Mouse (Mus musculus): ENCODE data around the gene Fbxw4. TPM values are rescaled to one million over a fixed set of nuclear protein-coding genes. Genes with fewer than 3 reads are reported as not detected.

Fbxw4 gene
- polyA plus RNA-seq, 1 experiment from 2014 or later, result 6.7 TPM

DNA sequence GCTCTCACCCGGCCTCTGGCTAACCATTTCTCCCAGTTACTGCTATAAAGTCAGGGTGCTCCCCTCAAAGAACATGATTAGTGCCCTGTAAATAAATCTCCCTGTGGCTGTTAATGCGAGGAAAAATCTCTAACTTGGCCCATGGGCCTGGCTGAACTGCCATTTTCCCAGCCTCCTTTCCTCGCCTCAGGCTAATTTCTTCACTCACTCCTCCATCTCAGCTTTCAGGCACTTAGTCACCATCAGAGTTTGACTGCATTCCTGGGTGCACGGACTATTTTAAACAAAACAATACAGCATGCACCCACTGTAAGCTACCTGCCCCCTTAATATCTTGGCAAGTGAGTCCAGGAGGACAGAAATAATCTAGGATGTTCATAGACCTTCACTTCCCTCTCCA, 13.2 kb downstream of the Fbxw4 start:
- H3K9ac ChIP-seq (ENCODE audit: low read depth, low read length), result no peak overlapping the region
- H3K36me3 ChIP-seq (ENCODE audit: control insufficient read depth, insufficient read depth, low read length), result no peaks in the 10 kb centered on the region
- no peak overlapping the region for H3K4me2 ChIP-seq (ENCODE audit: low read length)
- ATAC-seq, result no peak
- no peaks in the 10 kb centered on the region for H3K27me3 ChIP-seq (replicated peaks; ENCODE audit: control insufficient read depth, insufficient read depth, low read length)
- no peak overlapping the region for H3K4me3 ChIP-seq (ENCODE audit: low read length)
- no peaks in the 10 kb centered on the region for H3K9me3 ChIP-seq (ENCODE audit: control insufficient read depth, low read length)
- WGBS, result 60% methylated on average over 4 of the region's 4 CpGs
- no peak overlapping the region for H3K27ac ChIP-seq (ENCODE audit: low read depth, low read length)
- no peaks in the 10 kb centered on the region for H3K4me1 ChIP-seq (ENCODE audit: control insufficient read depth, insufficient read depth, low read depth, low read length)

DNA sequence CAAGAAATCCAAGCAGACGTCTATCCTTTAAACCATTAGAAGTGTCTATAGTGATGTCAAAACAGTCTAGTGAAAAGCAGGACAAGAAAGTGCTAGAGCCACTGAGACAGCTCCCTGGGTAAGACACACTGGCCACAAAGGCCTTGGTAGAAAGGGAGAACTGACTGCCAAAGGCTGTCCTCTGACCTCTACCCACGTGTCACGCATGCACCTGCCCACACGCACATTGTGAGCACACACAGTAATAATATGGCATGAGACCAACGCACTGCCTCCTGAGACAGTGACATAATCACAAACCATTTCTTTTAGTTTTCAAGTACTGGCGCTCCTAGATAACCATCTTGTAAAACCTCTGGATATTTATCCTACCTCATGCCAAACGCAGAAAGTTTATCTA, 19.4 kb downstream of the Fbxw4 start:
- Histone ChIP-seq H3K27me3 (replicated peaks; ENCODE audit: control insufficient read depth, insufficient read depth, low read length) (no peaks in the 10 kb centered on the region), H3K4me2 (ENCODE audit: low read length) (no peak overlapping the region), H3K4me1 (ENCODE audit: control insufficient read depth, insufficient read depth, low read depth, low read length) (no peaks in the 10 kb centered on the region), H3K27ac (ENCODE audit: low read depth, low read length) (no peak overlapping the region), H3K9me3 (ENCODE audit: control insufficient read depth, low read length) (no peaks in the 10 kb centered on the region), H3K36me3 (ENCODE audit: control insufficient read depth, insufficient read depth, low read length) (0 out of 2 replicates have a peak, but pooled peaks cover 4% of the 10 kb centered on the region), H3K4me3 (ENCODE audit: low read length) (no peak overlapping the region), H3K9ac (ENCODE audit: low read depth, low read length) (no peak overlapping the region)
- whole genome bisulfite sequencing, result 76% methylated on average over 7 of the region's 7 CpGs
- ATAC-seq, result no peak

DNA sequence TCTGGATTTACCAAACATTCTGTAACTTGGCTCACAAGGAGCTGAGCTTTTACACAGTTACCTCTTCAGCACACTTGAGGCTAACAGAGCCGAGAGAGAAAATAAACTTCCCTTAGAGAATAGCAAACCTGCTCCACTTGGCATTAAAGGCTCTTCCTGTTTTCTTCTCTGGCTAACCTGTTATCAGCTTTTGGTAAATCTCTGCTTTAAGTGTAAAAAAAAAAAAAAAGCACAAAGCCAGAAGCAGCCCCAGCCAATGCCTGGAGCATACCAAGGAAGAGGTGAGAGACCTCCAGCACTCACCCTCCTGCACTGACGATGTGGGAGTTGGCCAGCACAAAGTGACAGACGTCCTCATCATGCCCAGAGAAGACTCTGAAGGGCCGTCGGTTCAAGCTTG, 24.2 kb downstream of the Fbxw4 start:
- no peak overlapping the region for H3K4me2 ChIP-seq (ENCODE audit: low read length)
- H3K36me3 ChIP-seq (ENCODE audit: control insufficient read depth, insufficient read depth, low read length), result peaks cover 8% of the 10 kb centered on the region; the same call in 1 of the 2 replicates
- H3K27ac ChIP-seq (ENCODE audit: low read depth, low read length), result no peak overlapping the region
- H3K9ac ChIP-seq (ENCODE audit: low read depth, low read length), result no peak overlapping the region
- H3K4me1 ChIP-seq (ENCODE audit: control insufficient read depth, insufficient read depth, low read depth, low read length), result no peaks in the 10 kb centered on the region
- no peak overlapping the region for H3K4me3 ChIP-seq (ENCODE audit: low read length)
- ATAC-seq, result no peak
- H3K9me3 ChIP-seq (ENCODE audit: control insufficient read depth, low read length), result no peaks in the 10 kb centered on the region
- no peaks in the 10 kb centered on the region for H3K27me3 ChIP-seq (replicated peaks; ENCODE audit: control insufficient read depth, insufficient read depth, low read length)
- 74% methylated on average over 5 of the region's 5 CpGs for WGBS

DNA sequence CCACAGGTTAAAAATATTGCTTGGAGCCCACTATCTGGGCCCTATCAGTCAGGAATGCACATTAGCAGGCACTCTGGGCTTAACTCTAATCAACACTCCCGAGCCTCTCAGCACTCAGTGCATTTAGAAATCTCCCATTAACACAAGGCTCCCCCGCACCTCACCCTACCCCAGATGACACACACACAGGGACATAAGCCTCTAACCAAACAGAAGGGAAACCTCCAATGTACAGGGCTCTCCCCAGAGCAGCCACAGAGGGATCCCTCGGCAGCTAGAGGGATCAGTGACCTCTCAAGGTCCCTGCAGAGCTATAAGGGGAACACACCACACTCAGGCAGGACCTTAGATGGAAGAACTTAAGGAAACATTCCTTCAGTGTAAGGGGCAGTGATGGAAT, 28.5 kb downstream of the Fbxw4 start:
- no peaks in the 10 kb centered on the region for H3K9me3 ChIP-seq (ENCODE audit: control insufficient read depth, low read length)
- no peak overlapping the region for H3K4me3 ChIP-seq (ENCODE audit: low read length)
- no peak overlapping the region for H3K27ac ChIP-seq (ENCODE audit: low read depth, low read length)
- 66% methylated on average over 3 of the region's 3 CpGs for WGBS
- peaks cover 13% of the 10 kb centered on the region; the same call in 1 of the 2 replicates for H3K36me3 ChIP-seq (ENCODE audit: control insufficient read depth, insufficient read depth, low read length)
- H3K4me2 ChIP-seq (ENCODE audit: low read length), result no peak overlapping the region
- H3K4me1 ChIP-seq (ENCODE audit: control insufficient read depth, insufficient read depth, low read depth, low read length), result no peaks in the 10 kb centered on the region
- H3K27me3 ChIP-seq (replicated peaks; ENCODE audit: control insufficient read depth, insufficient read depth, low read length), result no peaks in the 10 kb centered on the region
- no peak overlapping the region for H3K9ac ChIP-seq (ENCODE audit: low read depth, low read length)
- ATAC-seq, result no peak

DNA sequence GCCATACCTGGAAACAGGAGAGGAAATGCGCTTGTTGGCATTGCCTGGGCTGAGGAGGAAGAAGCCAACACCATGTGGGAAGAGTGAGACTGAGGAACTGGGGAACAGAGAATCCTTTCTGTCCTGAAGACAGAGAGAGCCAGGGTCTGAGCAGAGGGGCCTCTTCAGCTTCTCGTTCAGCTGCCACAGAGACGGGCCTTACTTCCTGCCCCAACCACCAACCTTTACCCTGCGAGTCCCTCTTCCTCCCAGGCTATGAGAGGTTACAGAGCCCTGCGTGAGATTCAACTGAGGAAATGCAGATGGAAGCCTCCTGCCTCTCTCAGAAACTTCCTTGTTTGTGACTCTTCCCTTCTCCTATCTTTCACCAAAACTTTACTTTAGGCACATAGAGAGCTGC, 29.2 kb downstream of the Fbxw4 start:
- ATAC-seq, result no peak

DNA sequence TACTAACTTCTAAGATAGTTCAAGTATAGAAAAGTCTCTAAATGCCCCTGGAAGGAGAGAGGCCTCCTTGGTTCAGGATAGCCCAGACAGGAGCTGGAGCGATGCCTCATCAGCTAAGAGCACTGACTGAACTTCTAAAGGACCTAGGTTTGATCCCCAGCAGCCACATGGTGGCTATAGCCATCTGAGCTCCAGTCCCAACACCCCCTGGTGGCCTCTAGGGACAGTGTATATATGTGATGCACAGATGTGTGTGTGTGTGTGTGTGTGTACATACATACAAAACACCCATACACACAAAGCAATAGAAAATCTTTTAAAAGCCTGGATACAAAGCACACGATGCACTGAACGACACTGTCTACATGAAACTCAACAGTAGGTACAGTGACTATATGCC, 30.9 kb downstream of the Fbxw4 start:
- Histone ChIP-seq H3K27me3 (replicated peaks; ENCODE audit: control insufficient read depth, insufficient read depth, low read length) (no peaks in the 10 kb centered on the region), H3K27ac (ENCODE audit: low read depth, low read length) (no peak overlapping the region)
- whole genome bisulfite sequencing, result 90% methylated on average over 3 of the region's 3 CpGs

More for the DNA sequence above, 29.2 kb downstream of the Fbxw4 start:
- peaks cover 10% of the 10 kb centered on the region; the same call in 1 of the 2 replicates for H3K36me3 ChIP-seq (ENCODE audit: control insufficient read depth, insufficient read depth, low read length)
- no peak overlapping the region for H3K4me2 ChIP-seq (ENCODE audit: low read length)
- WGBS, result 84% methylated on average over 5 of the region's 5 CpGs
- no peak overlapping the region for H3K27ac ChIP-seq (ENCODE audit: low read depth, low read length)
- H3K4me1 ChIP-seq (ENCODE audit: control insufficient read depth, insufficient read depth, low read depth, low read length), result no peaks in the 10 kb centered on the region
- no peak overlapping the region for H3K9ac ChIP-seq (ENCODE audit: low read depth, low read length)
- H3K27me3 ChIP-seq (replicated peaks; ENCODE audit: control insufficient read depth, insufficient read depth, low read length), result no peaks in the 10 kb centered on the region
- no peaks in the 10 kb centered on the region for H3K9me3 ChIP-seq (ENCODE audit: control insufficient read depth, low read length)
- no peak overlapping the region for H3K4me3 ChIP-seq (ENCODE audit: low read length)

DNA sequence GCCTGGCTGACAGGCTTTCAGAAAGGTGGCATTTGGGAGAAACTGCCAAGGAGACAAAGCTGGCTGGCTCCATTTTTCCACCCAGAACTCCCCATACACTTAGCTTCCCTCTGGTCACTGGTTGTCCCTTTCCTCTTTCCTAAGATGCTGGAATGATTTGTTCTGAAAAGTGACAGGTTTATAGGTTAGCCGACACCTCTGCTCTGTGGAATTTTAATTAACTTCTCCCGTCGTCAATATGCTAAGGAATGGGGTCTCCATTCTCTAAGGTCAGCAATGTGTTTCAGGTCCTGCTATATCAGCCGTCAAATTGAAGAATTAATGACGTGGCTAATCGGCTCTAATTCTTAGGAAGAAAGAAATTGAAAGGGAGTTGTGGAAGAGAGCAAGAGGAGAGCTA, 31.5 kb downstream of the Fbxw4 start:
- H3K4me1 ChIP-seq (ENCODE audit: control insufficient read depth, insufficient read depth, low read depth, low read length), result no peaks in the 10 kb centered on the region
- H3K27me3 ChIP-seq (replicated peaks; ENCODE audit: control insufficient read depth, insufficient read depth, low read length), result no peaks in the 10 kb centered on the region
- peaks cover 7% of the 10 kb centered on the region; the same call in 1 of the 2 replicates for H3K36me3 ChIP-seq (ENCODE audit: control insufficient read depth, insufficient read depth, low read length)
- H3K4me2 ChIP-seq (ENCODE audit: low read length), result no peak overlapping the region
- H3K9me3 ChIP-seq (ENCODE audit: control insufficient read depth, low read length), result no peaks in the 10 kb centered on the region
- 44% methylated on average over 6 of the region's 6 CpGs for WGBS
- H3K9ac ChIP-seq (ENCODE audit: low read depth, low read length), result no peak overlapping the region
- no peak overlapping the region for H3K27ac ChIP-seq (ENCODE audit: low read depth, low read length)
- no peak for ATAC-seq
- H3K4me3 ChIP-seq (ENCODE audit: low read length), result no peak overlapping the region

More for the DNA sequence above, 30.9 kb downstream of the Fbxw4 start:
- Histone ChIP-seq H3K4me1 (ENCODE audit: control insufficient read depth, insufficient read depth, low read depth, low read length) (no peaks in the 10 kb centered on the region), H3K4me2 (ENCODE audit: low read length) (no peak overlapping the region), H3K4me3 (ENCODE audit: low read length) (no peak overlapping the region), H3K9ac (ENCODE audit: low read depth, low read length) (no peak overlapping the region), H3K36me3 (ENCODE audit: control insufficient read depth, insufficient read depth, low read length) (peaks cover 10% of the 10 kb centered on the region; the same call in 1 of the 2 replicates), H3K9me3 (ENCODE audit: control insufficient read depth, low read length) (no peaks in the 10 kb centered on the region)
- ATAC-seq, result no peak

DNA sequence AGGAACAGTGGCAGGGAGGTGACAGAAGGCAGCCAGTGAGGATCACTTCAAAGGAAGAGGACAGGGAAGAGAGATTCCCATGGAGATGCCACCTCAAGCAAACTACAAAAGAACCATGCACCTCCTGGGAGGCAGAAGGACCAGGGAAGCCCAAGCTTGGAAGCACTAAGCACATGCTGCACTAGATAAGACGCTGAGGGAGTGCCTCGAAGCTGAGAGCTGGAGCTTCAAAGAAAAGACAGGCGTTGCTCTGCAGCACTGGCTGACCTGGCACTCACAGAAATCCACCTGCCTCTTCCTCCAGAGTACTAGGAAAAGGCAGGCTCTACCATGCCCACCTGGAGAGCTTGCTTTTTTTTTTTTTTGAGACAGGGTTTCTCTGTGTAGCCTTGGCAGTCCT, 33.1 kb downstream of the Fbxw4 start:
- ATAC-seq, result no peak
- H3K27ac ChIP-seq (ENCODE audit: low read depth, low read length), result no peak overlapping the region
- H3K9ac ChIP-seq (ENCODE audit: low read depth, low read length), result no peak overlapping the region
- H3K36me3 ChIP-seq (ENCODE audit: control insufficient read depth, insufficient read depth, low read length), result peaks cover 6% of the 10 kb centered on the region; the same call in 1 of the 2 replicates
- H3K4me2 ChIP-seq (ENCODE audit: low read length), result no peak overlapping the region
- no peaks in the 10 kb centered on the region for H3K27me3 ChIP-seq (replicated peaks; ENCODE audit: control insufficient read depth, insufficient read depth, low read length)
- H3K9me3 ChIP-seq (ENCODE audit: control insufficient read depth, low read length), result no peaks in the 10 kb centered on the region
- no peaks in the 10 kb centered on the region for H3K4me1 ChIP-seq (ENCODE audit: control insufficient read depth, insufficient read depth, low read depth, low read length)
- WGBS, result 32% methylated on average over 3 of the region's 3 CpGs
- no peak overlapping the region for H3K4me3 ChIP-seq (ENCODE audit: low read length)

DNA sequence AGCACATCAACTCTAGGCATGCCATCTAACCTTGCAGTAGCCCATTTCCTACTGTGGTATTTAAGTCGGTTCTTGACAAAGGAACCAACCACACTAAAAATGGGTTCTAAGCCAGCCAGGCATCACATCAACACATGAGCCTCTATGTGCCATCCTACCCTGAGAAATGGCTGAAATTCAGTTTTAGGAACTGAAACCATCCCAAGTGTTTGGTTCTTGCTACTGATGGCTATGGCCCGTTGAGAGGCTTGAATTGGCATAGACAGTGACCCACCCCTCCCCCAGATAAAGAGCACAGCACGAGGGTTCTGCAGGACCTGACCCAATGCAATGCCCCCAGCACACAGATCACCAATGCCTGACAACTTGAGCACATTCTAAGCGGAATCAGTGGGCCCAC, 36.4 kb downstream of the Fbxw4 start:
- no peak overlapping the region for H3K27ac ChIP-seq (ENCODE audit: low read depth, low read length)
- H3K4me1 ChIP-seq (ENCODE audit: control insufficient read depth, insufficient read depth, low read depth, low read length), result no peaks in the 10 kb centered on the region
- WGBS, result 88% methylated on average over 4 of the region's 4 CpGs
- ATAC-seq, result no peak
- no peak overlapping the region for H3K4me3 ChIP-seq (ENCODE audit: low read length)
- H3K36me3 ChIP-seq (ENCODE audit: control insufficient read depth, insufficient read depth, low read length), result no peaks in the 10 kb centered on the region; the same call in 1 of the 2 replicates
- H3K9me3 ChIP-seq (ENCODE audit: control insufficient read depth, low read length), result no peaks in the 10 kb centered on the region
- no peaks in the 10 kb centered on the region for H3K27me3 ChIP-seq (replicated peaks; ENCODE audit: control insufficient read depth, insufficient read depth, low read length)
- H3K4me2 ChIP-seq (ENCODE audit: low read length), result no peak overlapping the region
- H3K9ac ChIP-seq (ENCODE audit: low read depth, low read length), result no peak overlapping the region

DNA sequence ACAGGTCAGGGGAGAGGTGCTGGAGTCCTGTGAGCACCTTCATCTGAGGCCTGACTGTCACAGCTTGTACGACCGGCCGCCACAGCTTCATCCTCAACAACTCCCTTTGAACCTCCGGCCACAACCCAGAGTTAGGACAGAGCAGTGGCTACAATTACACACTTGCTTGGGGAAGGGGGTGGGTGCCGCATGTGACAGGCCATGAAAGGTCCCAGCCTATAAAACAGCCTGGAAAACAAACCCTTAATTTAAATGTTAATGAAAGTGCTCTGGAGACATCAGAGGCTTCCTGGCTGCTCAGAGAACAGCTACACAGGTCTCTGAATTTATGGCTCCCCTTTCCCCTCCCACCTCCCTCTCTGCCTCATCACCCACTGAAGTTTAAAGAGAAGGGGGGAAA, 38.0 kb downstream of the Fbxw4 start:
- Histone ChIP-seq H3K4me3 (ENCODE audit: low read length) (no peak overlapping the region), H3K9ac (ENCODE audit: low read depth, low read length) (no peak overlapping the region), H3K36me3 (ENCODE audit: control insufficient read depth, insufficient read depth, low read length) (no peaks in the 10 kb centered on the region; the same call in 1 of the 2 replicates), H3K27me3 (replicated peaks; ENCODE audit: control insufficient read depth, insufficient read depth, low read length) (no peaks in the 10 kb centered on the region), H3K4me2 (ENCODE audit: low read length) (no peak overlapping the region), H3K9me3 (ENCODE audit: control insufficient read depth, low read length) (no peaks in the 10 kb centered on the region), H3K4me1 (ENCODE audit: control insufficient read depth, insufficient read depth, low read depth, low read length) (no peaks in the 10 kb centered on the region), H3K27ac (ENCODE audit: low read depth, low read length) (no peak overlapping the region)
- ATAC-seq, result no peak
- 29% methylated on average over 5 of the region's 5 CpGs for WGBS
